Mouse (Mus musculus) olfactory bulb, adult 2 months (tissue): Measurements from ENCODE around the gene Celf5.

Source experiments
- CTCF ChIP-seq: fragments of 200-500 bp; IDR thresholded peaks from 2 replicates; pipeline ENCODE4 v1.5.1; 2012; ENCODE audit warnings: low read depth, mild to moderate bottlenecking, low read length, moderate library complexity; ENCODE audit not compliant: insufficient read depth
- POLR2A ChIP-seq: fragments of 200-500 bp; IDR thresholded peaks from 2 replicates; pipeline ENCODE4 v1.6.1; 2012; ENCODE audit warnings: mild to moderate bottlenecking, low read depth, low read length, moderate library complexity; ENCODE audit not compliant: insufficient read depth

GRCm38 (mm10) chr10:81482533-81482889, at the start of gene Celf5:
- TF ChIP-seq CTCF, result peak; percentile 91
- TF ChIP-seq POLR2A, result peak; percentile 67
